Mouse (Mus musculus): Measurements from ENCODE around the gene Gtsf1. TPM values are rescaled to one million over a fixed set of nuclear protein-coding genes. Genes with fewer than 3 reads are reported as not detected.

Gene Gtsf1
- polyA plus RNA-seq, 1 experiment from 2014 or later: not detected

- DNase-seq (ENCODE audit: low spot score) (no peak), ATAC-seq (ENCODE audit: low FRiP score, low TSS enrichment) (no peak)
- whole genome bisulfite sequencing: 93% methylated on average over 5 of the region's 5 CpGs
- no peaks in the 10 kb centered on the region for H3K4me1 ChIP-seq (replicated peaks; ENCODE audit: control insufficient read depth, insufficient read depth)
- H3K4me2 ChIP-seq (replicated peaks; ENCODE audit: low read depth): no peak overlapping the region
- H3K36me3 ChIP-seq (ENCODE audit: control insufficient read depth, insufficient read depth, low read length): no peaks in the 10 kb centered on the region
- TF ChIP-seq EP300 (optimal IDR thresholded peaks at IDR 0.05) (no peak), CTCF (IDR thresholded peaks at IDR 0.05; ENCODE audit: low read depth) (no peak)
- H3K27me3 ChIP-seq (ENCODE audit: control insufficient read depth, insufficient read depth, low read length): no peaks in the 10 kb centered on the region
- H3K27ac ChIP-seq (replicated peaks): no peak overlapping the region
- H3K4me3 ChIP-seq (ENCODE audit: low read depth, low read length): no peak overlapping the region
- no peaks in the 10 kb centered on the region for H3K9me3 ChIP-seq (ENCODE audit: control insufficient read depth, low read length)
- no peak overlapping the region for H3K9ac ChIP-seq (ENCODE audit: low read length)
Observed at GRCm38 (mm10) chr15:103401361-103401760, 28.9 kb downstream of the Gtsf1 start.

DNA sequence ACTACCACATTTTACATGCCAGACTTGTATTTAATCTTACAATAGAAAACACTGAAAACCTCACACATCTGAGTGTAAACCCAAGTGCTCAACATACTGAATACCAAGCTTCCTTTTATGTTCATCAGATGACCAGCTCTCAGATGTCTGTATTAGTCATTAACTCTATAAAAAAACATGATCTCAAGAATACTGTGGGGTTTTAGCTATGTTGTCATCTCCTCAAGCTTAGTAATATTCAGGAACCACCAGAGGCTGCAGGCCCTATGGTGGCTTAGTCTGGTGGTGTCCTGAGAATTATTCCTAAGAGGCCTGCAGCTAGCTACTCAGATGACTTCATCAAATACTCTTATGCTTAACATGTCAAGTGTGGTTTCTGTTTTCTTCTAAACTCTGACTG lies 36.7 kb downstream of the Gtsf1 start:
- no peaks in the 10 kb centered on the region for H3K9me3 ChIP-seq (ENCODE audit: control insufficient read depth, low read length)
- H3K4me3 ChIP-seq (ENCODE audit: low read depth, low read length): no peak overlapping the region
- ATAC-seq (ENCODE audit: low FRiP score, low TSS enrichment): no peak

DNA sequence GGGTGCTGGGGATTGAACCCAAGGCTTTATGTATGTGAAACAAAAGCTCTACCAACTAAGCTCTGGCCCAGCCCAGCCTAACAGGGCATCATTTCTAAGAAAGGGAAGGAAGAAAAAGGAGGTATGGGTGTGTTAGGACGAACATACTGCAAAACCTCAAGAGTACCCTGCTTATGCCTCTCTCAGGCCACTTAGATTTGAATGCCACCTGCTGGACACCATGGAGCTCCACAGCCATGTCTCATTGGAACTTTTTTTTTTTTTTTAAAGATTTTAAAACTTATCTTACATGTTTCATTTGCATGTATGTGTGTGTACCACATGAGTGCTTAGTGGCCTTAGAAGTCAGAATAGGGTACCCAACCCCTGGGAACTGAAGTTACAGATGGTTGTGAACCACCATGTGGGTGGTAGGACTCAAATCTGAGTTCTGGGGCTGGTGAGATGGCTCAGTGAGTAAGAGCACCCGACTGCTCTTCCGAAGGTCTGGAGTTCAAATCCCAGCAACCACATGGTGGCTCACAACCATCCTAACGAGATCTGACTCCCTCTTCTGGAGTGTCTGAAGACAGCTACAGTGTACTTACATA lies 41.6 kb downstream of the Gtsf1 start:
- H3K36me3 ChIP-seq (ENCODE audit: control insufficient read depth, insufficient read depth, low read length): no peaks in the 10 kb centered on the region
- no peak overlapping the region for H3K27ac ChIP-seq (replicated peaks)
- H3K4me3 ChIP-seq (ENCODE audit: low read depth, low read length): no peak overlapping the region
- no peak for DNase-seq (ENCODE audit: low spot score)
- no peaks in the 10 kb centered on the region for H3K9me3 ChIP-seq (ENCODE audit: control insufficient read depth, low read length)
- peak; percentile 64; the same call in 1 of the 2 replicates for ATAC-seq (ENCODE audit: low FRiP score, low TSS enrichment)
- WGBS: 61% methylated on average over 3 of the region's 4 CpGs
- no peak overlapping the region for H3K9ac ChIP-seq (ENCODE audit: low read length)
- H3K4me1 ChIP-seq (replicated peaks; ENCODE audit: control insufficient read depth, insufficient read depth): no peaks in the 10 kb centered on the region
- H3K27me3 ChIP-seq (ENCODE audit: control insufficient read depth, insufficient read depth, low read length): no peaks in the 10 kb centered on the region
- TF ChIP-seq EP300 (optimal IDR thresholded peaks at IDR 0.05) (no peak), CTCF (IDR thresholded peaks at IDR 0.05; ENCODE audit: low read depth) (peak; percentile 88)
- H3K4me2 ChIP-seq (replicated peaks; ENCODE audit: low read depth): no peak overlapping the region

More for the DNA sequence above, 36.7 kb downstream of the Gtsf1 start:
- H3K27ac ChIP-seq (replicated peaks): no peak overlapping the region
- H3K36me3 ChIP-seq (ENCODE audit: control insufficient read depth, insufficient read depth, low read length): no peaks in the 10 kb centered on the region
- H3K4me2 ChIP-seq (replicated peaks; ENCODE audit: low read depth): no peak overlapping the region
- H3K9ac ChIP-seq (ENCODE audit: low read length): no peak overlapping the region
- TF ChIP-seq CTCF (IDR thresholded peaks at IDR 0.05; ENCODE audit: low read depth): no peak
- TF ChIP-seq EP300 (optimal IDR thresholded peaks at IDR 0.05): no peak
- no peak for DNase-seq (ENCODE audit: low spot score)
- no peaks in the 10 kb centered on the region for H3K27me3 ChIP-seq (ENCODE audit: control insufficient read depth, insufficient read depth, low read length)
- no peaks in the 10 kb centered on the region for H3K4me1 ChIP-seq (replicated peaks; ENCODE audit: control insufficient read depth, insufficient read depth)

- TF ChIP-seq EP300 (optimal IDR thresholded peaks at IDR 0.05) (no peak), CTCF (IDR thresholded peaks at IDR 0.05; ENCODE audit: low read depth) (no peak)
- H3K4me3 ChIP-seq (ENCODE audit: low read depth, low read length): no peak overlapping the region
- no peak overlapping the region for H3K27ac ChIP-seq (replicated peaks)
- H3K9ac ChIP-seq (ENCODE audit: low read length): no peak overlapping the region
- no peak overlapping the region for H3K4me2 ChIP-seq (replicated peaks; ENCODE audit: low read depth)
- ATAC-seq (ENCODE audit: low FRiP score, low TSS enrichment) (no peak), DNase-seq (ENCODE audit: low spot score) (no peak)
- no peaks in the 10 kb centered on the region for H3K27me3 ChIP-seq (ENCODE audit: control insufficient read depth, insufficient read depth, low read length)
- H3K4me1 ChIP-seq (replicated peaks; ENCODE audit: control insufficient read depth, insufficient read depth): peaks cover under 1% of the 10 kb centered on the region; the same call in 1 of the 2 replicates
- no peaks in the 10 kb centered on the region for H3K9me3 ChIP-seq (ENCODE audit: control insufficient read depth, low read length)
- 61% methylated on average over 7 of the region's 7 CpGs for WGBS
- H3K36me3 ChIP-seq (ENCODE audit: control insufficient read depth, insufficient read depth, low read length): no peaks in the 10 kb centered on the region
Observed at GRCm38 (mm10) chr15:103383771-103384488, 46.3 kb downstream of the Gtsf1 start.

GRCm38 (mm10) chr15:103382795-103383406 lies 47.4 kb downstream of the Gtsf1 start:
- H3K4me1 ChIP-seq (replicated peaks; ENCODE audit: control insufficient read depth, insufficient read depth): peaks cover 3% of the 10 kb centered on the region; the same call in 1 of the 2 replicates
- no peaks in the 10 kb centered on the region for H3K36me3 ChIP-seq (ENCODE audit: control insufficient read depth, insufficient read depth, low read length)
- TF ChIP-seq CTCF (IDR thresholded peaks at IDR 0.05; ENCODE audit: low read depth): no peak
- no peak for TF ChIP-seq EP300 (optimal IDR thresholded peaks at IDR 0.05)
- H3K9ac ChIP-seq (ENCODE audit: low read length): no peak overlapping the region
- ATAC-seq (ENCODE audit: low FRiP score, low TSS enrichment) (0 out of 2 replicates have a peak, but pooled peaks have one; percentile 45), DNase-seq (ENCODE audit: low spot score) (peak; percentile 42)
- H3K27me3 ChIP-seq (ENCODE audit: control insufficient read depth, insufficient read depth, low read length): no peaks in the 10 kb centered on the region
- H3K4me3 ChIP-seq (ENCODE audit: low read depth, low read length): no peak overlapping the region
- 26% methylated on average over 5 of the region's 5 CpGs for WGBS
- no peaks in the 10 kb centered on the region for H3K9me3 ChIP-seq (ENCODE audit: control insufficient read depth, low read length)
- no peak overlapping the region; the same call in 1 of the 2 replicates for H3K27ac ChIP-seq (replicated peaks)
- no peak overlapping the region for H3K4me2 ChIP-seq (replicated peaks; ENCODE audit: low read depth)

GRCm38 (mm10) chr15:103382075-103382474 lies 48.2 kb downstream of the Gtsf1 start:
- Histone ChIP-seq H3K4me3 (ENCODE audit: low read depth, low read length) (no peak overlapping the region), H3K9me3 (ENCODE audit: control insufficient read depth, low read length) (no peaks in the 10 kb centered on the region), H3K4me1 (replicated peaks; ENCODE audit: control insufficient read depth, insufficient read depth) (peaks cover 3% of the 10 kb centered on the region; the same call in 1 of the 2 replicates), H3K27me3 (ENCODE audit: control insufficient read depth, insufficient read depth, low read length) (no peaks in the 10 kb centered on the region), H3K27ac (replicated peaks) (no peak overlapping the region), H3K36me3 (ENCODE audit: control insufficient read depth, insufficient read depth, low read length) (no peaks in the 10 kb centered on the region), H3K9ac (ENCODE audit: low read length) (no peak overlapping the region), H3K4me2 (replicated peaks; ENCODE audit: low read depth) (no peak overlapping the region)
- ATAC-seq (ENCODE audit: low FRiP score, low TSS enrichment): no peak
- 85% methylated on average over 2 of the region's 2 CpGs for WGBS
- TF ChIP-seq EP300 (optimal IDR thresholded peaks at IDR 0.05): no peak
- no peak for TF ChIP-seq CTCF (IDR thresholded peaks at IDR 0.05; ENCODE audit: low read depth)
- DNase-seq (ENCODE audit: low spot score): no peak
